Mouse (Mus musculus) layer of hippocampus, postnatal 10 days (tissue): ENCODE results near the gene Tgfbr2. TPM values are rescaled to one million over a fixed set of nuclear protein-coding genes. Genes with fewer than 3 reads are reported as not detected.

Experiments used
- DNase-seq, 2 experiments: peaks; one replicate each; pipeline ENCODE4 v3.0.0; 2021; ENCODE audit warnings: low spot score in 2 of 2
- total RNA-seq, 2 experiments: library from RNA; stranded (reverse); gene quantifications; 2 replicates each; pipeline ENCODE4 v1.2.3; 2021

Tgfbr2 gene
- total RNA-seq, 2 experiments from 2014 or later: 12.4 to 14.0 TPM

DNA sequence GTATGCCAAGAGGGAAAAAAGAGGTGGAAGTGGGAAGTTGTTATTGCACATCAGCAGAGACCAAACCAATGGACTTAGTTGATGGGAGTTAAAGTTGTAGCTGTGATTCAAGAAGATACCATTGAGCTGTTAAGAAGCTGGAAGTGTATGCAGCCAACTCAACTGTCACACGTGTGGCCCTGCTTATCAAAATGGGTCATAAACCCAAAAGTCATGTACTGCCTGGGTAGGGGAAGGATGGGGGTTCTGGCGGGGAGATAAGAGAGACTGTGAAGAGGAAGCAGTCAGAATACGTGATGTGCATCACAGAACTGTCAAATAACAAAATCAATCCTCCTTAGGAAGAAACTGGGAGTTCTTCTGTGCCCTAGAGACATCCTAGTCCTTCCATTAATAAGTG lies 15.1 kb downstream of the Tgfbr2 start:
- DNase-seq: no peak

DNA sequence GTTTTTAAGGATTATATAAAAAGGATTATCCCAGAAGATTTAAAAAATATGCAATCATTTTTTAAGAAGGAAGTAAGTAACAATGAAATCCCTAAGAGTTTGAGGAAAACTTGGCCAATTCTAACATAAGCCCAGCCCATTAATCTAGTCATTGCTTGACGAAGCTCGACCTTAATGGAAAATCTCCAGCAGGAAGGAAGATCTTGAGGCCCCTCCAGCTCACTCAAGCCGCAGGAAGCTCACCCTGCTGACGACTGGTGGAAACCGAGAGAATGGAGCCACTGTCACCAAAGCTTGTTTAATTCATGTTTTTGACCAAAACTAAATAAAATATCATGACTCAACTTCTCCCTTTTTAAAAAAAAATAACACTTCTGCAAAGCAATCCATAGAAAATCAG lies 18.7 kb downstream of the Tgfbr2 start:
- no peak for DNase-seq

DNA sequence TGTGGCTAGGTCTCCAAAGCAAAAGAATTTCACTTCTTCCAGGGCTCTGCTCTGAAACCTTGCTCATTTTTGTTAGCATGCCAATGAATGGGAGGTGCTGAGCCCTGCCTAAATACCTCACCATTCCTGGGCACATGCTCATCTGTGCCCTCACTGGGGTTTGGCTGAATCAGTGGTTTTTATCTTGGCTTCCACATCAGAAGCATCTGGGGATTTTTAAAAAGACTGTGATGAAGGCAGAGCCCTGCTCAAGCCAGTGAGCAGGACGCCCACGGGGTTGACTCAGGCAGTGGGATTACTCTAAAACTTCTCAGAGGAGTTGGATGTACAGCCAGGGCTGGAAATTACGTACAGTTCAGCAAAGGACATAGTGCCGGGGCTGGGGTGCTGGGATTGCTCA lies 22.3 kb downstream of the Tgfbr2 start:
- no peak for DNase-seq

DNA sequence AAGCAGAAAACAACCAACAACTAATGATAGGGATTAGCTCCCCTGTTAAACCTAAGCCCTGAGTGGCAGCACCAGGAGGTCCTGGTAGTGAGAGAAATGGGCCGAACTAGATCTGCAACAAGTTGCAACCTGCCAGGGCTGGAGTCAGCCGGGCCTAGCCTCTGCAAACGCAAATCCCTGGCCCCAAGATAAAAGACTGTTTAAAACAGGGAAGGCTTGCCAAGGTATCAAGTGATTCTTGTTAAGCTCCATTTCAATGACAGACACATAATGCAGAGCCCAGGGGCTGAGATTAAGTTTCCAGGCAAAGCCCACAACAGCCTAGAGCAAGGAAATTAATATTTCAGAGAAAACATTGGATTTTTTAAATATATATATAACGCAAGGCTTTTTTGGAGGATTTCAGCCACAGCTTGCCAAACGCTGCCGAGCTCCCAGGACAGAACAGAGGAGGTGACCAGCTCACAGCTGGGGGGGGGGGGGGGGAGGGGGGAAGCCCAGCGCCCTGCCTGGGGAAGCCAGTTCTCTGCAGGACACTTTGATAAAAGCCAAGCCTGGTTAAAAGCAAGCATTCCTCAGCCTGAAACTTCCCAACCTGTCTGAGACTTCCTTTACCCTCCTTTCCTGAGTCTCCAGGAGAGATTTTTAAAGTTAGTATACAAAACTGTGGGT lies 24.3 kb downstream of the Tgfbr2 start:
- no peak for DNase-seq

DNA sequence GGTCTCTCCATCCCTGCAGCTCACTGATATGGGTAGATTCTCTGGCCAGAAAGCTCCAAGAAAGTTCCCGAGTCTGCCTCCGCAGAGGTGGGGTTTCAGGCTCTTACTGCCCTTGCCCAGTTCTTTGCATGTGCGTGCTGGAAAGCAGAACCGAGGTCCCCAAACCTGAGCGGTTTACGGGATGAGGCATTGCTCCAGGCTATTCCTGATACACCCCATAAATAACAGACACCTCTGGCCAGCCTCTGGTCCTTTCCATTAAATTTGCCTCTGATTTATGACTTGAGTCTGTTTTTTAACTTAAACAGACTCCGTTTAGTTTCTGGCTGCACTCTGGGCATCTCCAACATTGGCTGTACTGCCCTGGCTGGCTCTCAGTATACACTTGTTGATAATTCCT lies 26.4 kb downstream of the Tgfbr2 start:
- DNase-seq: no peak

DNA sequence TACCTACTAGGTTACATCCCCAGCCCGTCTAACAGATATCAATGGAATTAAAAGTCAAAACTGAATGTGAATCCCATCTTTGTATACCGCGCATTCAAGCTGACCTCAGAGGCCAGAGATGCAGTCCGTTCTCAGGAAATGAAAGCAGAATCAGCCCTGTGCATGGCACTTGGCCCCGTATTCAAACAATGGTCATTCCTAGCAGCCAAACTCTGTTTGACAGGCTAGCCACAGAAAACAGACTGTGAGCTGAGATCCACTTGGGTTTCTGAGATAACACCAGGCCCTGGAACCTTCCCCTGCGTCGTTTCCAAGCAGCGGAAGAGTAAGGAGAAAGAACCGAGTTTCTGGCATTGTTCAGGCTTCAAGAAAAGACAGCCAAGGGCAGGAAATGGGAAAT lies 28.9 kb downstream of the Tgfbr2 start:
- no peak for DNase-seq

DNA sequence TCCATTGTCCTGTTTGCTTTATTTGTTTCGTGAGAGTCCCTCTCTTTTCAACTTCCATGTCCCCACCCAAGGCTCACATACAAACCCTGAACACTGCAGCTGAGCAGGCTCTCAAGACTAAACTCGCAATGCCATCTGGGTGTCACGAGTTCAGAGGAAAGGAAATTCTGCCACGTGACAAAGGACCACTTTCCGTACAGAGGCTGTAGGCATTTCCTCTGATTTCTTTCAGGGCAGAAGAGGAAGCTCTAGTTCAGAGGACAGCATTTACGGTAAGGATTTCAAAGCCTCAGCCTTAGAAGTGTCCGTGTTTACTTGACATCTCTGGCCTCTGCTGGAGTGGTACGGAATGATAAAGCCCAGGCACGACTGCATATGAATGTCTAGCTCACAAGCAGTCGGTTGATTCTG lies 29.9 kb downstream of the Tgfbr2 start:
- no peak for DNase-seq

DNA sequence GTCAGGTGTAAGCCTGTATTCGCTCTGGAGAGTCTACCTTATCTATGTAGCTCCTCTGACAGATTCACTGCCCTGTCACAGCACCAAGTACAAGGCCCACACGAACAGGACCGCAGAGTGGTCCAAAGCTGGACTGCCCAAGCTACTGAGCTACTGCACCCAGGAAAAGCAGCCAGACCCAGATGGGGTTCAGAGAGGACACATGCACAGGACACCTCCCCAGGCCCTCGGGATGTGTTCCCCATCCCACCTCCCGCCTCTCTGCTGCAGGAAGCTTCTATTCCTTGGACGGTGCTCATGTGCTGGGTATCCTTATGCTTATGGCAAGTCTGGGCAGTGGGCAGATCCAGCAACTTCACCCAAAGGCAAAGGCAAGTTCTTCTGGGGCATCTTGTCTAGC lies 34.7 kb downstream of the Tgfbr2 start:
- no peak for DNase-seq

DNA sequence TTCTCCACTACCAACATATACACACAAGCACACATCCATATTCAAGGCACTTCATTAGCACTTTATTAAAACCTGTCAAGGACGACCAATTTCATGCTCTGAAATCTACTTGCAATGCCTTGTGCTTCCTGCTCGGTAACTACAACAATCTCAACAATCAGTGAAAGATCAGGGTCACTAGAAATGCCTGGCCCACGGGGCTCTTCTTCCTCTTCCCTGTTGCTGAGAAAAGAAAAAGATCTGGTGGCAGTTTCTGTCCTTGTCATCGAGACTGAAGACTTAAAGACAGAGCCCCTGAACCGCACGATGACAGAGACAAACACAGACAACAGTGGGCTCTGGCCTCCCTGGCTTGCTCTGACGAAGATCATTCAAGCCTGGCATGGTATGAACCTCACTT lies 35.6 kb downstream of the Tgfbr2 start:
- no peak for DNase-seq

DNA sequence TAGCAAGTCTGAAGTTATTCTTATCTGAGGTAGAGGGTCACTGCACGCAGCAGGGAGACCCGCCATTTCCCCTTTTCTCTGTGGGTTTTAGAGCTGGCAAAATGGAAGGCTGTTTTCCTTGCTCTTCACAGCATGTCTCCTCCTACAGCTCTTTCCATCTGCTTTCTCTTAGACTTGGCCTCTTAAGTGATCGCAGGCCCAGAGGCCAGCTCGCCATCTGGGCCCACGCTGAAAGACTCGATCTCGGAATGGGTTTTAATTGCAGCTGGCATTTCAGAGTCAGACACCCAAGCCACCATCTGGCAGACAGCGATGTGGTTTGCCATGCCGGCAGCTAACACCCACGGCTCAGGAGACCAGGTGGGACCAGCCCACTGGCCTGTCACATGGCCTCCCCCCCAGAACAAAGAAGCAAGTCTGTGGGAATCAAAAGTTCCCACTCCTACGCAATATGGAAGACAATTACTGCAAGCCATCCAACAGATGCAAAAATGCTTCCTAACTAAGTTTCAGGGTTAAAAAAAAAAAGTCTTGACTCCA lies 36.5 kb downstream of the Tgfbr2 start:
- peak in 1 of 2 experiments; percentile 26 for DNase-seq

DNA sequence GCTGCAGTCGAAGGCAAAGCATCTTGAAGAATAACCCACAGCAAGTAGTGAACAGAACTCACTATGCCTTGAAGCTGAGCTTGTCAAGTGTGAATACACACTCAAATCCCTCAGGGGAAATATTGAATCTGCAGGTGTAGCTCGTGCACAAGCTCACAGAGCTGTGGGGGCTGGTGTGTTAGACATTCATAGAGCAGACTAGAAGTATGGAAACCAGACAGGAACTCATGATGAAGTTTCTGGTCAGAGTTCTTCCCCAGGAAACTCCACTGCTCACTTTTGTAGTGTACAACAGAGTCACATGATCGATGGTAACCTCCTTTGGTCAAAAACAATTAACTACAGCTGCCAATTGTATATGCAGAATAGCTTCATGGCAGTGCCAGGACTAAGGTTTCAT lies 37.5 kb downstream of the Tgfbr2 start:
- DNase-seq: no peak

DNA sequence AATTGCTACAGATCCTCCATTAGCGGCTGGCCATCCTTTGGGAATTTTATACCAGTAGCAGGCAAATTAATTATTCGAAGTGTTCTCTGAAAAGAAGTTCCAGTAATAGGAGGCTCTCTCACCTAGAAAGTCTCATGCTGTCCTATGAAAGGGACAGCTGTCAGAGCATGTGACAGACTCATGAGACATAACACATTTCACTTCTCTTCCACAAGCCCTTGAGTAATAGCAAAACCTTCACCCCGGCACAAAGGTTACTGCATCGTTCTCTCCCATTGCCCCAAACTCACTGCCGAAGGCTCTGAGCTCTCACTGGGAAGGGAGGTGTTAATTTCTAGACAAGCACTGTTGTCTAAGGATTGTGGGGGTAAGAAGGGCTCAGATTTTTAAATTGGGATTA lies 38.3 kb downstream of the Tgfbr2 start:
- no peak for DNase-seq

DNA sequence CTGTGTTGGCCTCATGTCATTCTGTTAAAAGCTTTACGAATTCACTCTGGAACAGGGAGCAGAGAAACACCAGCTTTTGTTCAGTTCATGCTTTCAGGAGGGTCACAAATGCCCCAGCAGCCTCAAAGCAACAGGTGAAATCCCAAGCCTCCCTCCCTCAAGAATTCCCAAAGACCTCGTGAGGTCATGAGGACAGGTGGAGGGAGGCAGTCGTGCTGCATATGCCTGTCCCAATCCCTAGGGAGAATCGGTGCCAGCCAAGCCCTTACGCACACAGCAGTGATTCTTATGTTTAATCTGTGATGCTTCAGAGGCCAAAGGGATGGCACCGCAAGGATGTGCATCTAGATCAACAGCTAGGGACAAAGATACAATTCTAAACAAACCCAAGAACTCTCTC lies 39.0 kb downstream of the Tgfbr2 start:
- no peak for DNase-seq

DNA sequence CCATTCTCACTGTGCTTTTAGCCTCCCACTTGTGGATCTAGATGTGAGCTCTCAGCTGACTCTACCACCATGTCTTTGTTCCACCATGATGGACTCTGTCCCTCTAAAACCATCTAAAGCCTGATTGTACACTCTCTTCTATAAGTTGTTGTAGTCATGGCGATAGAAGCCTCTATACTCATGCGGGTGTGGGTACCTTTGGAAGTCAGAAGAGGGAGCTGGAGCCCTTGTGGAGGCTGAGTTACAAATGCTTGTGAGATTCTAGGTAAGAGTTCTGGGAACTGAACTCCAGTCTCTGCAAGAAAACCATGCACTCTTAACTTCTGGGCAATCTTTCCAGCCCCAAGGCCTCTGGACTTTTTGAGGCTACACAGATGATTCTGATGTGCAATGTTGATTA lies 40.7 kb downstream of the Tgfbr2 start:
- DNase-seq: no peak

DNA sequence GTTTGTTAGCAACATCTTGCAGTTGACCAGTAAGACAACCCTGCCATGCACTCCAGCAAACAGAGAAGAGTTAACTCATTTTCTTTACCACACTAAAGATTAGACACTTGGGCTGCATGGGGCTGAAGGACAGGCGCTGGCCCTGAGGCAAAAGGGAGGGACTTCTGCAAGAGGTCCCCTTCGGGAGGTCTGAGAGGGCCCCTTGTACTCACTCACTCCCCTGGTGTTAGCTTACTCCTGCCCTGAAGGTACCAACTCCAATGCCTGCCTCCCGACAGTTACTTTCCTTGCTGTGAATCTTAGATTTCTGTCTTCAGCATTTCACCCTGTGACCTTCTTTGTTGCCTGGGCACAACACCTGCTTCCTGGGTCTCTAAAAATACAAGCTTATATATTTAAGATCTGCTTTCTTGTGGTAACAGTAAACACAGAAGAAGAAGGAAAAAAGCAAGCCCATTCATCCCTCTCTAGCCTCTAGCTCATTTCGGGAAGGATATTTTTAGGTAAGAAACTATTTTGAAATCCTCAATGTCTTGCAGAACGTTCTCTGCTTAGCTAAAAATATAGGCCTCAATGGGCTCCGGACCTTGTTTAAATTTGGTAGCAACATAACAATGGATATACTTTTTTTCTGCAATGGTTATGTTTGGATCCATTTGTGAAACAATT lies 41.7 kb downstream of the Tgfbr2 start:
- no peak for DNase-seq

DNA sequence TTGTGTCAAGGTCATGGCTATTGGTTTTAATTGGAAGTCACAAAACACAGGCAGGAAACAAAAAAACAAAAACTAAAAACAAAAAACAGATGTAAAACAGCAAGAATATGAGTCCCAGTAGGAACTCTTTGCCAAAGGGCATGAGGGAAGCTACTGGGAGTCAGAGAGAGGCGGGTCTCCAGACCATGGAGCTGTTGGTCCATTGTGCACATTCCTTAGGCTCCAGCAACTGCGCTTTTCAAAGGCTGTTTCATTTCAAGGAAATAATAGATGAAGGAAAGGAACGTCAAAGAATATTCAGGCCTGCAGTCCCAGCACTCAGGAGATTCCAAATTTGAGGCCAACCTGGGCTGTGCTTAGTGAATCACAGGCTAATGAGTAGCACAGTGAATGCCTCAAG lies 46.3 kb downstream of the Tgfbr2 start:
- no peak for DNase-seq

DNA sequence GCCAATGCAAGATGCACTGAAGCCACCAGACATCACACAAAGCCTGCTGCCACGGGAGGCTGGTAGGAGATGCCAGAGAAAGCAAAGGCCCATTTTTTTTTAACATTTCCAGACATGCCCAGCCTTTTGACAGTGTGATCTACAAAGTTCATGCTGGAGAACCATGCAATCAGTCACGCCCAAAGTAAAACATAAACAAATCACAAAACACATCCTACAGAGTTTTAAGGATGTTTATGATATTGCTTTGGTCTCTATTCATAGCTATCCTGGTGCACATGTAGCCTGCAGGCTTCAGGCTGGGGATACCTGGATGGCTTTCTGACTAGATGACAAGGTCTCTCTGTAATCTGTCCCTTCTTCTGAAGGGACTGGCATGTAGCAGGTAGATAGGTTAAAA lies 46.8 kb downstream of the Tgfbr2 start:
- DNase-seq: no peak

DNA sequence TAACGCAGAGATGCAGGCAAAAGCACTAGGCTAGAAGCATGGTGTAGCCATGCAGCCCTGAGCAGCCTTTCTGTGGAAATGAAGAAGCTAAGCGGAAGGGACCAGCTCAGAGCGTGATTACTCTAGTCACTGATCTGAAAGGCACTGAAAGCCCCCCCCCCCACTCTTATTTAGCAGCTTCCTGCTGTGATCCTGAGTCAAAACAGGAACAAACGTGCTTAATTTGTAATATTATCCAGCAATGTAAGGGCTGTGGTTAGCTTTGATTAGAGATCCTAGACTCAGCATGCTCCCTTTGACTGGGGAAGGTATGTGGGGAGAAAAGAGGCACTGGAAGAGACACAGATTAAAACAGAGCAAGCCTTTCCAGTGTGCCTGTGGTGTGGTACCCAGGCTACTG lies 48.7 kb downstream of the Tgfbr2 start:
- no peak for DNase-seq

DNA sequence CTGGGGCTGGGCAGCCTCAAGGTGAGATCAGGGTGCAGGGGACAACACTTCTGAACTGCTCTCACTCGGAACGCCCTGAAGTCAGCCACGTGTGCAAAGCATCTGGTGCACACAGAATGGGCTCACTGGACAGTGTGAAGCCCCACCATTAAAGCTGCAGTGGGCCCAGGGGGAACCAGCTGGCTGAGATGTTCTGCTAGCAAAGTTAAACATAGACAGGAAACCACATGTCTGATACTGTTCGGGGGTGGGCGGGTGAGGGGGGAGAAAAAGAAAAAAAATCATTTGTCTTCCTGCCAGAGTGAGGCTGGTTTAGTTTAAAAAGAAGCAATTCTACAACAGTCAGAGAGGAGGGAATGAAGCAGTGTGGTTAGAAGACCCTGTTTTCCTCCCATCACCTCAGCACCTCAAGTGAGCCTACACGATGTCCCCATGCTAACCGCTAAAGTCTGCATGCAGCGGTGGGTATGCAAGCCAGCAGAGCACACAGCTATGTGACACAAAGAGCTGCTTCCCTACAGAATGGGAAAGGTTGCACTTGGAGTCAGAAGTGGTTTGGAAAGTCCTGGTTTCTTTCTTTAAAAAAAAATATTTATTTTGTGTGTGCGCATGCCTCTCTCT lies 52.1 kb downstream of the Tgfbr2 start:
- DNase-seq: no peak

DNA sequence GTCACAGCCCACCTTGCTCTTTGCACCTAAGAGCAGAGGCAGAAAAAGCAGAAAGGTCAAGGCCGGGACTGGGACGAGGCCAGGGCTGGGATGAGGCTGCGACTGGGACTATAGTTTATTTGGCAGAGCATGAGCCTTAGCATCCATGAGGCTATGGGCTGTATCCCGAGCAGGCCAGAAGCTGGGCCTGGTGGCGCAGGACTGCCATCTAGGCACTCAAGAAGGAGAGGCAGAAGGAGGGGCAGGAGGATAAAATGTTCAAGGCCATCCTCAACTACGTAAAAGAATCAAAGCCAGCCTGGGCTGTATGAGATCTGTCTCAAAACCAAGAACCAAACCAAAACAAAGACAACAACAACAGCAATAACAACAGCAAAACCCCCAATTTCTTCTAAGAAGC lies 52.6 kb downstream of the Tgfbr2 start:
- DNase-seq: no peak

DNA sequence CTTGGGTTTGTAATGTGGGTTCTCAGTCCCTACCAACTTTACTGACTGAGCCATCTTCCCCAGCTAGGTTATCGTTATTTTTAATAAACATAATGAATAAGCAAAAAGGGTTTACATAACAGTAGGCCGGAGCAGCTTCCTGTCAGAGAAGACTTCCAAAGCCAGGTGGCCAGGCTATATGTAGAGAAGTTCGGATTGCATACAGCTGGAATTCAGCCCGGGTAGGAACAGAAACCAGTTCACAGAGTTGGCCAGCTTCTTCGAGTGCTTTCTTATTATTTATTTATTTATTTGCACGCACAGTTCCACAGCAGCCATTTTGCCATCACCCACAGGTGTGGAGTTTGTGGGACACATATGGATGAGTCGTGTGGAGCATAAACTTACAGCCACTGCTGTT lies 53.7 kb downstream of the Tgfbr2 start:
- no peak for DNase-seq

DNA sequence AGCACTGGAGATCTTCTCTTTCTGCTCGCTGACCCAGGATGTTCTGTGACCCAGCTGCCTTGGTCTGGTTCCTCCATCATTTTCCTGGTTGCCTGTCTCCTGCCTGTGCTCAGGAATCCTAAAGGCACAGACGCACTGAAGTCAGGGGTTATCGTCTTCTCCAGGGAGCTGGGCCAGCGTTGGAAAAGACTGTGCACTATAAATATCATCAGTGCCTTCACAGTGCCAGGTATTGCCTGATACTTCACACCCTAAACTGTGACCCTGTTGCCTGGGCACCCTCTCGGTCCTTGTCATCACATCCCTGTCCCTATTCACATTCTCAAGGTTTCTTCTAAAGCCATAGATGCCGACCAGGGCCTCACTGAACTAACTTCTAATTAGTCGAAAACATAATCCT lies 55.2 kb downstream of the Tgfbr2 start:
- DNase-seq: no peak
